Mouse (Mus musculus) hindbrain, embryonic 15.5 days (tissue): ENCODE measurements around the gene Dexi. TPM values are rescaled to one million over a fixed set of nuclear protein-coding genes. Genes with fewer than 3 reads are reported as not detected.

ENCODE experiments used
- ATAC-seq: fragments of 200-750 bp; cut with Nextera tagmentation; 2 replicates; pipeline ENCODE4 v1.8.0; 2017; ENCODE audit warnings: low read depth, moderate number of reproducible peaks, moderate TSS enrichment; ENCODE audit not compliant: low FRiP score
- H3K27ac ChIP-seq: fragments of 300-500 bp; sonication (generic); replicated peaks from 2 replicates; pipeline ENCODE4 v1.5.1; 2015; ENCODE audit warnings: mild to moderate bottlenecking, inconsistent platforms
- H3K27me3 ChIP-seq: fragments of 300-500 bp; sonication (generic); 2 replicates; pipeline ENCODE4 v1.6.1; 2015; ENCODE audit warnings: control low read depth, inconsistent platforms
- H3K36me3 ChIP-seq: fragments of 300-500 bp; sonication (generic); 2 replicates; pipeline ENCODE4 v1.6.1; 2015; ENCODE audit warnings: control low read depth, inconsistent platforms
- H3K4me1 ChIP-seq: fragments of 300-500 bp; sonication (generic); replicated peaks from 2 replicates; pipeline ENCODE4 v1.6.1; 2015; ENCODE audit warnings: control low read depth, inconsistent platforms
- H3K4me2 ChIP-seq: fragments of 300-500 bp; sonication (generic); 2 replicates; pipeline ENCODE4 v1.6.1; 2015; ENCODE audit warnings: moderate library complexity, mild to moderate bottlenecking, inconsistent platforms
- H3K4me3 ChIP-seq: fragments of 300-500 bp; sonication (generic); 2 replicates; pipeline ENCODE4 v1.5.1; 2015; ENCODE audit warnings: mild to moderate bottlenecking, inconsistent platforms
- H3K9ac ChIP-seq: fragments of 300-500 bp; sonication (generic); 2 replicates; pipeline ENCODE4 v1.6.1; 2015; ENCODE audit warnings: inconsistent platforms
- H3K9me3 ChIP-seq: fragments of 300-500 bp; sonication (generic); 2 replicates; pipeline ENCODE4 v1.6.1; 2016; ENCODE audit warnings: control low read depth, inconsistent platforms
- WGBS: fragments of 180-500 bp; shearing (Covaris S2); methylation state at CpG from one replicate; pipeline ENCODE4 v1.1.7; 2015; 5-methylcytosine and 5-hydroxymethylcytosine counted together
- polyA plus RNA-seq: library from polyadenylated mRNA; unstranded; fragments of >200 nt; fragmentation: Nextera tagmentation; extraction: Ambion mirVana; gene quantifications from 2 replicates; pipeline ENCODE4 v1.2.1, GENCODE M21; 2015

Dexi gene
- polyA plus RNA-seq, 1 experiment from 2014 or later = 19.3 TPM

GRCm38 (mm10) chr16:10515953-10516572, 26.8 kb downstream of the Dexi start:
- H3K9ac ChIP-seq = no peak overlapping the region
- H3K9me3 ChIP-seq = no peaks in the 10 kb centered on the region
- H3K4me3 ChIP-seq = no peak overlapping the region
- H3K27me3 ChIP-seq = no peaks in the 10 kb centered on the region
- H3K27ac ChIP-seq = no peak overlapping the region
- H3K4me2 ChIP-seq = no peak overlapping the region
- H3K4me1 ChIP-seq = no peaks in the 10 kb centered on the region
- 88% methylated on average over 12 of the region's 12 CpGs for WGBS
- no peaks in the 10 kb centered on the region for H3K36me3 ChIP-seq
- ATAC-seq = no peak

GRCm38 (mm10) chr16:10511134-10511520, 31.7 kb downstream of the Dexi start:
- Histone ChIP-seq H3K4me3 (no peak overlapping the region), H3K9me3 (no peaks in the 10 kb centered on the region), H3K9ac (no peak overlapping the region), H3K4me2 (no peak overlapping the region), H3K36me3 (no peaks in the 10 kb centered on the region), H3K4me1 (0 out of 2 replicates have a peak, but pooled peaks cover 2% of the 10 kb centered on the region), H3K27me3 (no peaks in the 10 kb centered on the region), H3K27ac (no peak overlapping the region)
- 0 out of 2 replicates have a peak, but pooled peaks have one; percentile 20 for ATAC-seq
- WGBS = 89% methylated on average over 12 of the region's 12 CpGs

- no peaks in the 10 kb centered on the region for H3K27me3 ChIP-seq
- H3K4me2 ChIP-seq = no peak overlapping the region
- H3K4me1 ChIP-seq = 0 out of 2 replicates have a peak, but pooled peaks cover 2% of the 10 kb centered on the region
- H3K36me3 ChIP-seq = no peaks in the 10 kb centered on the region
- H3K4me3 ChIP-seq = no peak overlapping the region
- H3K27ac ChIP-seq = no peak overlapping the region
- 68% methylated on average over 14 of the region's 14 CpGs for WGBS
- ATAC-seq = no peak
- no peaks in the 10 kb centered on the region for H3K9me3 ChIP-seq
- H3K9ac ChIP-seq = no peak overlapping the region
Measured at GRCm38 (mm10) chr16:10510477-10511133, 32.2 kb downstream of the Dexi start.

- WGBS = 69% methylated on average over 6 of the region's 6 CpGs
- H3K36me3 ChIP-seq = no peaks in the 10 kb centered on the region
- no peak overlapping the region for H3K4me3 ChIP-seq
- no peak for ATAC-seq
- H3K9ac ChIP-seq = no peak overlapping the region
- 0 out of 2 replicates have a peak, but pooled peaks cover 2% of the 10 kb centered on the region for H3K4me1 ChIP-seq
- H3K27me3 ChIP-seq = no peaks in the 10 kb centered on the region
- H3K27ac ChIP-seq = no peak overlapping the region
- no peaks in the 10 kb centered on the region for H3K9me3 ChIP-seq
- no peak overlapping the region for H3K4me2 ChIP-seq
Measured at GRCm38 (mm10) chr16:10508691-10509090, 34.2 kb downstream of the Dexi start.

- no peak for ATAC-seq
- no peaks in the 10 kb centered on the region for H3K9me3 ChIP-seq
- WGBS = 47% methylated on average over 4 of the region's 4 CpGs
- H3K36me3 ChIP-seq = no peaks in the 10 kb centered on the region
- no peak overlapping the region for H3K9ac ChIP-seq
- no peak overlapping the region for H3K27ac ChIP-seq
- no peak overlapping the region for H3K4me2 ChIP-seq
- no peak overlapping the region for H3K4me3 ChIP-seq
- H3K27me3 ChIP-seq = no peaks in the 10 kb centered on the region
- H3K4me1 ChIP-seq = 0 out of 2 replicates have a peak, but pooled peaks cover 2% of the 10 kb centered on the region
Measured at GRCm38 (mm10) chr16:10507445-10507844, 35.4 kb downstream of the Dexi start.

GRCm38 (mm10) chr16:10503058-10503457, 39.8 kb downstream of the Dexi start:
- Histone ChIP-seq H3K9ac (no peak overlapping the region), H3K36me3 (no peaks in the 10 kb centered on the region), H3K9me3 (no peaks in the 10 kb centered on the region), H3K4me1 (0 out of 2 replicates have a peak, but pooled peaks cover 2% of the 10 kb centered on the region), H3K27ac (no peak overlapping the region), H3K4me2 (no peak overlapping the region), H3K4me3 (no peak overlapping the region), H3K27me3 (no peaks in the 10 kb centered on the region)
- ATAC-seq = no peak
- 73% methylated on average over 2 of the region's 2 CpGs for WGBS

- no peak overlapping the region for H3K4me2 ChIP-seq
- H3K4me3 ChIP-seq = no peak overlapping the region
- 19% methylated on average over 8 of the region's 8 CpGs for WGBS
- no peaks in the 10 kb centered on the region for H3K36me3 ChIP-seq
- ATAC-seq = no peak
- H3K27me3 ChIP-seq = no peaks in the 10 kb centered on the region
- H3K27ac ChIP-seq = no peak overlapping the region
- no peaks in the 10 kb centered on the region for H3K9me3 ChIP-seq
- no peaks in the 10 kb centered on the region for H3K4me1 ChIP-seq
- no peak overlapping the region for H3K9ac ChIP-seq
Measured at GRCm38 (mm10) chr16:10501865-10502264, 41.0 kb downstream of the Dexi start.

- Histone ChIP-seq H3K27ac (no peak overlapping the region), H3K9ac (no peak overlapping the region), H3K4me3 (no peak overlapping the region), H3K4me2 (no peak overlapping the region), H3K27me3 (no peaks in the 10 kb centered on the region), H3K36me3 (no peaks in the 10 kb centered on the region), H3K4me1 (no peaks in the 10 kb centered on the region), H3K9me3 (no peaks in the 10 kb centered on the region)
- WGBS = 50% methylated on average over 1 of the region's 1 CpGs
- ATAC-seq = no peak
Measured at GRCm38 (mm10) chr16:10499122-10499521, 43.7 kb downstream of the Dexi start.

GRCm38 (mm10) chr16:10498096-10498602, 44.7 kb downstream of the Dexi start:
- H3K9ac ChIP-seq = no peak overlapping the region
- no peak for ATAC-seq
- H3K4me1 ChIP-seq = no peaks in the 10 kb centered on the region
- H3K9me3 ChIP-seq = no peaks in the 10 kb centered on the region
- H3K36me3 ChIP-seq = no peaks in the 10 kb centered on the region
- WGBS = 60% methylated on average over 5 of the region's 5 CpGs
- H3K4me3 ChIP-seq = no peak overlapping the region
- H3K27ac ChIP-seq = no peak overlapping the region
- no peak overlapping the region for H3K4me2 ChIP-seq
- H3K27me3 ChIP-seq = no peaks in the 10 kb centered on the region

- no peak overlapping the region for H3K4me2 ChIP-seq
- no peak for ATAC-seq
Measured at GRCm38 (mm10) chr16:10495824-10496298, 47.0 kb downstream of the Dexi start.

GRCm38 (mm10) chr16:10492587-10492986, 50.3 kb downstream of the Dexi start:
- ATAC-seq = no peak
- H3K4me3 ChIP-seq = no peak overlapping the region
- no peak overlapping the region for H3K4me2 ChIP-seq
- H3K27ac ChIP-seq = no peak overlapping the region
- H3K4me1 ChIP-seq = 0 out of 2 replicates have a peak, but pooled peaks cover 5% of the 10 kb centered on the region
- no peaks in the 10 kb centered on the region for H3K36me3 ChIP-seq
- no peak overlapping the region for H3K9ac ChIP-seq
- peaks cover 8% of the 10 kb centered on the region; the same call in 1 of the 2 replicates for H3K27me3 ChIP-seq
- H3K9me3 ChIP-seq = no peaks in the 10 kb centered on the region
- WGBS = 88% methylated on average over 3 of the region's 3 CpGs

More at GRCm38 (mm10) chr16:10495824-10496298, 47.0 kb downstream of the Dexi start:
- 78% methylated on average over 2 of the region's 2 CpGs for WGBS
- no peaks in the 10 kb centered on the region for H3K36me3 ChIP-seq
- H3K9me3 ChIP-seq = no peaks in the 10 kb centered on the region
- no peaks in the 10 kb centered on the region for H3K27me3 ChIP-seq
- H3K27ac ChIP-seq = no peak overlapping the region
- H3K9ac ChIP-seq = no peak overlapping the region
- no peak overlapping the region for H3K4me3 ChIP-seq
- H3K4me1 ChIP-seq = no peaks in the 10 kb centered on the region

- Histone ChIP-seq H3K9ac (no peak overlapping the region), H3K9me3 (no peaks in the 10 kb centered on the region), H3K4me3 (no peak overlapping the region), H3K4me2 (no peak overlapping the region), H3K36me3 (no peaks in the 10 kb centered on the region), H3K27ac (no peak overlapping the region), H3K4me1 (0 out of 2 replicates have a peak, but pooled peaks cover 5% of the 10 kb centered on the region), H3K27me3 (peaks cover 8% of the 10 kb centered on the region; the same call in 1 of the 2 replicates)
- no peak for ATAC-seq
- 88% methylated on average over 4 of the region's 4 CpGs for WGBS
Measured at GRCm38 (mm10) chr16:10491716-10492115, 51.1 kb downstream of the Dexi start.
